Mouse (Mus musculus) Patski (cell line): ENCODE measurements around the gene Gm42421. TPM values are rescaled to one million over a fixed set of nuclear protein-coding genes. Genes with fewer than 3 reads are reported as not detected.

Experiments
- ATAC-seq: fragments of 100-300 bp; one replicate; pipeline ENCODE4 v1.8.0; 2021
- CTCF ChIA-PET: fragments of 350-600 bp; sonication (Branson Sonifier 250); formaldehyde crosslinking; loops from one replicate; lab custom pipeline; 2022; ENCODE audit warnings: inconsistent platforms; lab: Charles Lee
- POLR2A ChIA-PET: fragments of 350-600 bp; sonication (Branson Sonifier 250); formaldehyde crosslinking; loops from one replicate; lab custom pipeline; 2022; ENCODE audit warnings: antibody characterized with exemption, inconsistent platforms; lab: Charles Lee
- DNase-seq: peaks from one replicate; pipeline ENCODE4 v3.0.0-alpha.2; 2011; ENCODE audit warnings: low read depth, low spot score
- H3K27me3 ChIP-seq: fragments of 371-371 bp; one replicate; pipeline ENCODE4 v1.5.1; 2021
- CTCF ChIP-seq: fragments of 100-300 bp; IDR thresholded peaks from one replicate; pipeline ENCODE4 v1.5.1; 2021
- in situ Hi-C: fragments of 300-500 bp; cut with MboI; formaldehyde crosslinking; loops from 3 replicates; pipeline ENCODE4 v1.11.1; 2018; ENCODE audit warnings: low pct_unique_long_range_greater_than_20kb, mixed read lengths
- polyA plus RNA-seq: library from polyadenylated mRNA; unstranded; gene quantifications from one replicate; pipeline ENCODE4 v1.2.3, GENCODE M21; 2021

Gene Gm42421
- polyA plus RNA-seq, 1 experiment from 2014 or later: 0.47 TPM

- no peak for TF ChIP-seq CTCF
- POLR2A ChIA-PET: interaction anchor here (1.0 kb wide), 1 partner anchor 10 kb away, joined by 3 read pairs; no protein-coding TSS in a partner anchor
- CTCF ChIA-PET: interaction anchor here (1.5 kb wide), 3 partner anchors 16 to 42 kb away, joined by 3 read pairs; no protein-coding TSS in a partner anchor
- H3K27me3 ChIP-seq: no peaks in the 10 kb centered on the region
- DNase-seq: no peak
- in situ Hi-C loops: no loop called here
- no peak for ATAC-seq
Observed at GRCm38 (mm10) chr5:143933414-143933813, 5.4 kb downstream of the Gm42421 start.

- ChIA-PET CTCF (interaction anchor here (1.5 kb wide), 2 partner anchors 16 to 24 kb away, joined by 3 read pairs; no protein-coding TSS in a partner anchor), POLR2A (interaction anchor here (1.0 kb wide), 1 partner anchor 11 kb away, joined by 3 read pairs; no protein-coding TSS in a partner anchor)
- TF ChIP-seq CTCF: no peak
- no peaks in the 10 kb centered on the region for H3K27me3 ChIP-seq
- DNase-seq (no peak), ATAC-seq (no peak)
- in situ Hi-C loops: no loop called here
Observed at GRCm38 (mm10) chr5:143933875-143934274, 5.9 kb downstream of the Gm42421 start.

DNA sequence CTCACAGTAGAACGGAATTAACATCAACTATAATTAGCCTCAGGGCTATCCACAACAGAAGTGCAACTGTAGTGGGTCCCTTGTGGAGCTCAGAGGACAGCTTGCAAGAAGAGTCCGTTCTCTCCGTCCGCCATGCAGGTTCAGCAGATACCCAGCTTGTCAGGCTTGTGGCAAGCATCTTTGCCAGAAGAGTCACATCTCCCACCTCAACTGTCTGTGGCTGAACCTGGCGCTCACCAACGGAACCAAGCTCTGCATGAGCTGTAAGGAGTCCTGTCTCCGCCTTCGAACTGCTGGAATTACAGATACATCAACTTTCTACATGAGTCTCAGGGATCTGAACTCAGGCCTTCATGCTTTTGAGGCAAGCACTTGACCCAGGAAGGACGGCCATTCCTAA is 8.2 kb downstream of the Gm42421 start:
- no peaks in the 10 kb centered on the region for H3K27me3 ChIP-seq
- ChIA-PET POLR2A (no interaction called here), CTCF (no interaction called here)
- DNase-seq (no peak), ATAC-seq (no peak)
- no peak for TF ChIP-seq CTCF
- in situ Hi-C loops: no loop called here

DNA sequence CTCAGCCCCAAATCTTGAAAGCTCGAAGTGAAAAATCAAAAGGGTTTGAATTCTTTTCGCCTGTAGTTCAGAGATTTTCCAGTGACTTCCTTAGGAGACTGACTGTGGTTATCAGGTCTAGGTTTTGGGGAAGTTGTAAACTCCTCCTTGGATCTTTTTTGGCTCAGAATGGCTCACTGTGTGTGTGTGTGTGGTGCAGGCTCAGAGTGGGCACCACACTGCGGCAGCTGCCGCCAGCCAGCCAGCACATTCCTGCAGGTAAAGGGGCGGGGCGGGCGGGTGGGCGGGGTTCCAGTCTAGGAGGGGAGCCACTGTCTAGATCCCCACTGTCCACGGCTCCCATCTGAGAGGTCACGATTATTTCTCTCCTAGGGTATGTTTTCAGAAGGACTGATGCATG is 13.6 kb downstream of the Gm42421 start:
- CTCF ChIA-PET: no interaction called here
- H3K27me3 ChIP-seq: no peaks in the 10 kb centered on the region
- POLR2A ChIA-PET: no interaction called here
- TF ChIP-seq CTCF: no peak
- in situ Hi-C loops: no loop called here
- ATAC-seq (no peak), DNase-seq (no peak)

- no peak for ATAC-seq
- H3K27me3 ChIP-seq: no peaks in the 10 kb centered on the region
- in situ Hi-C loops: no loop called here
- no peak for DNase-seq
- ChIA-PET POLR2A (no interaction called here), CTCF (no interaction called here)
- TF ChIP-seq CTCF: no peak
Observed at GRCm38 (mm10) chr5:143943231-143944125, 15.5 kb downstream of the Gm42421 start.

DNA sequence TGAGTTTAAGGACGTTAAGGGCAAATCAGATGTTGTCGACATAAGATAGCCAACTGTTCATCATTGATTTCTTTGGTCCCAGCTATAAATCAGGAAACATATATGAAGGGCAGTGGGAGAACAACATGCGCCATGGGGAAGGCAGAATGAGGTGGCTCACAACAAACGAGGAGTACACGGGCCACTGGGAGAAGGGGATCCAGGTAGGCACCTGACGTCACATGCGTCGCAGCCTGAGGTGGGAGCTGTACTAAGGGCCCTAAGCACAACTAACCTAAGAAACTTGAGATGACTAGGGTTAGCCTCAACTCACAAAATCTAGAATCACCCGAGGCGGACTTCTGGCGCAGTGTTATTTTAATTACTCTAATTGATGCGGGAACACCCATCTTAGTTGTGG is 20.4 kb downstream of the Gm42421 start:
- ATAC-seq (no peak), DNase-seq (no peak)
- CTCF ChIA-PET: interaction anchor here (1.6 kb wide), 1 partner anchor 17 kb away, joined by 4 read pairs; no protein-coding TSS in a partner anchor
- POLR2A ChIA-PET: no interaction called here
- no peak for TF ChIP-seq CTCF
- no peaks in the 10 kb centered on the region for H3K27me3 ChIP-seq
- in situ Hi-C loops: no loop called here

DNA sequence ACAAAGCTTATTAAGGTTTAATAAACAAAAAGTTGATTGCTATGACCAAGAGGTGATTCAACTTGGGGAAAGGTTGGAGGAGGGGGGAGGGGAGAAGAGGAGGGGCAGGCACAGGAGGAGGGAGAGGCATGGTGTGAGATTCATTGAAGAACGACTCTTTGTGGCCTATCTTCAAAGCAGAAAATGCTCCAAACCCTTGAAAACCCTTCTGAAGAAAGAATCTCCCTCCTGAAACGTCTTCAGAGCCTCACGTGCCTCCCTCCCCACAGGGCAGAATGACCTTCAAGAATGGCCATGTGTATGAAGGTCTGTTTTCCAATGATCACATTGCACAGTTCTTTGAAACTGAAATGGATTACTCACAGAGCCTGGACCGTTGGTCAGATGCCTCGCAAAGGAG is 22.0 kb downstream of the Gm42421 start:
- ATAC-seq: no peak
- POLR2A ChIA-PET: no interaction called here
- H3K27me3 ChIP-seq: no peaks in the 10 kb centered on the region
- CTCF ChIA-PET: interaction anchor here (1.6 kb wide), 1 partner anchor 19 kb away, joined by 4 read pairs; no protein-coding TSS in a partner anchor
- in situ Hi-C loops: no loop called here
- DNase-seq: no peak
- TF ChIP-seq CTCF: no peak

- ChIA-PET POLR2A (no interaction called here), CTCF (interaction anchor here (1.4 kb wide), 1 partner anchor 23 kb away, joined by 3 read pairs; no protein-coding TSS in a partner anchor)
- no peak for ATAC-seq
- no peak for TF ChIP-seq CTCF
- DNase-seq: no peak
- no peaks in the 10 kb centered on the region for H3K27me3 ChIP-seq
- in situ Hi-C loops: no loop called here
Observed at GRCm38 (mm10) chr5:143957101-143957500, 29.1 kb downstream of the Gm42421 start.

DNA sequence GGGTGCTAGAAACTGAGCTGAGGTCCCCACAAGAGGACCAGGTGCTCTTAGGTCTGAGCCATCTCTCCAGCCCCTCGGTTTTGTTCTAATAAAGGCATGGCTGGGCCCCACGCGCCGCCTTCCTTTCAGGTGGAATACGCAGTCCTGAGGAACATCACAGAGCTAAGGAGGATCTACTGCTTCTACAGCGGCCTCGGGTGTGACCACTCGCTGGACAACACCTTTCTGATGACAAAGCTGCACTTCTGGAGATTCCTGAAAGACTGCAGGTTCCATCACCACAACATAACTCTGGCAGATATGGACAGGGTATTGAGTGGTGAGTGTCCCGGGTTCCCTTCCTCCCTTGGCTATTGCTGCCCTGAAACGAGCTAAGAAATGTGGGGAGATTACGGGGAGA is 31.6 kb downstream of the Gm42421 start:
- POLR2A ChIA-PET: no interaction called here
- TF ChIP-seq CTCF: no peak
- ATAC-seq (no peak), DNase-seq (no peak)
- CTCF ChIA-PET: interaction anchor here (1.2 kb wide), 1 partner anchor 39 kb away, joined by 3 read pairs; no protein-coding TSS in a partner anchor
- no peaks in the 10 kb centered on the region for H3K27me3 ChIP-seq
- in situ Hi-C loops: no loop called here

DNA sequence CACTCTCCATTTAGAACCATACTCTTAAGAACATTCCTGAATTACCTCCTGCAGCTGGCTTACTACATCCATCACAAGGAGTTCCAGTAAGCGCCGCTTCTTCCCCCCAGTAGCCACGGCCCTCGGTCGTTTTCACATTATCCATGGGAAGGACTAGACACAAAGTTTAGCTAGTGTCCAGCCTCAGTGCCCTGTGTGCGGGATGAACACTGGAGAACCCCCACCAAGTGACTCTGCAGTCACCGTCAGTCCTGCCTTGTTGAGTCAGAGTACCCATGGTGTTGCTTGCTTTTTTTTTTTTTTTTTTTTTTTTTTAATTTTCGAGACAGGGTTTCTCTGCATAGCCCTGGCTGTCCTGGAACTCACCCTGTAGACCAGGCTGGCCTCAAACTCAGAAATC is 33.2 kb downstream of the Gm42421 start:
- in situ Hi-C loops: no loop called here
- no peak for DNase-seq
- no peak for ATAC-seq
- TF ChIP-seq CTCF: no peak
- POLR2A ChIA-PET: no interaction called here
- CTCF ChIA-PET: no interaction called here
- H3K27me3 ChIP-seq: no peaks in the 10 kb centered on the region

- ChIA-PET POLR2A (no interaction called here), CTCF (no interaction called here)
- in situ Hi-C loops: no loop called here
- DNase-seq (peak; percentile 68), ATAC-seq (peak; percentile 62)
- no peak for TF ChIP-seq CTCF
- no peaks in the 10 kb centered on the region for H3K27me3 ChIP-seq
Observed at GRCm38 (mm10) chr5:143965586-143966345, 37.8 kb downstream of the Gm42421 start.
